Mouse (Mus musculus) limb, embryonic 15.5 days (tissue): Measurements from ENCODE around the gene Rpusd4. TPM values are rescaled to one million over a fixed set of nuclear protein-coding genes. Genes with fewer than 3 reads are reported as not detected.
A peak's percentile ranks its signal among the peaks of the same experiment; 100 is the strongest.

Experiments
- ATAC-seq: fragments of 200-750 bp; cut with Nextera tagmentation; 2 replicates; pipeline ENCODE4 v1.8.0; 2017; ENCODE audit warnings: low read depth, moderate TSS enrichment; ENCODE audit not compliant: insufficient number of reproducible peaks, low FRiP score, low TSS enrichment
- H3K27ac ChIP-seq: fragments of 300-500 bp; sonication (generic); 2 replicates; pipeline ENCODE4 v1.5.1; 2015; ENCODE audit warnings: moderate library complexity, mild to moderate bottlenecking, inconsistent platforms
- H3K27me3 ChIP-seq: fragments of 300-500 bp; sonication (generic); 2 replicates; pipeline ENCODE4 v1.6.1; 2015; ENCODE audit warnings: inconsistent platforms
- H3K36me3 ChIP-seq: fragments of 300-500 bp; sonication (generic); 2 replicates; pipeline ENCODE4 v1.6.1; 2015; ENCODE audit warnings: inconsistent platforms
- H3K4me1 ChIP-seq: fragments of 300-500 bp; sonication (generic); 2 replicates; pipeline ENCODE4 v1.6.1; 2015; ENCODE audit warnings: inconsistent platforms
- H3K4me2 ChIP-seq: fragments of 300-500 bp; sonication (generic); 2 replicates; pipeline ENCODE4 v1.6.1; 2015; ENCODE audit warnings: mild to moderate bottlenecking, inconsistent platforms
- H3K4me3 ChIP-seq: fragments of 300-500 bp; sonication (generic); 2 replicates; pipeline ENCODE4 v1.5.1; 2015; ENCODE audit warnings: mild to moderate bottlenecking, inconsistent platforms
- H3K9ac ChIP-seq: fragments of 300-500 bp; sonication (generic); 2 replicates; pipeline ENCODE4 v1.6.1; 2015; ENCODE audit warnings: inconsistent platforms
- H3K9me3 ChIP-seq: fragments of 300-500 bp; sonication (generic); 2 replicates; pipeline ENCODE4 v1.6.1; 2016; ENCODE audit warnings: inconsistent platforms
- WGBS: fragments of 180-500 bp; shearing (Covaris S2); methylation state at CpG from one replicate; pipeline ENCODE4 v1.1.7; 2015; 5-methylcytosine and 5-hydroxymethylcytosine counted together
- polyA plus RNA-seq: library from polyadenylated mRNA; unstranded; fragments of >200 nt; fragmentation: Nextera tagmentation; extraction: Ambion mirVana; gene quantifications from 2 replicates; pipeline ENCODE4 v1.2.1, GENCODE M21; 2015

Gene Rpusd4
- polyA plus RNA-seq, 1 experiment from 2014 or later, result 26.0 TPM

DNA sequence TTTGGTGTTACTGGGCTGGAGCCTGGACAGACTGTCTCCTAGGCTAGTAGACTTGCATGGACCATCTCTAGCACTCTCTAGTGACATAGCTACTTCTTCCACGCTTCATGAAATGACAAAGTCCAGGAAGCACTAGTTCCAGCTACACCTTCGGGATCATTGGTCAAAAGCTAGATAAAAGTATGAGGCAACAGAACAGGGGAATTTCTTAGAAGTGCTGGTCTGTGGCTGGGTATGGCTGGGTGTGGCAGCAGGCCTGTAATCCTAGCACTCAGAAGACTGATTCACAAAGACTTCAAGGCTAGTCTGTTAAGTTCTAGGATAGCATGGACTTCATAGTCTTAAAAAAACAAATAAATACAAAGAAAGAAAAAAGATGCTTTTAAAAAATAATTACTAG, 4.2 kb upstream of the Rpusd4 start:
- WGBS, result 92% methylated on average over 2 of the region's 2 CpGs
- no peak overlapping the region for H3K9ac ChIP-seq
- H3K27me3 ChIP-seq, result no peaks in the 10 kb centered on the region
- H3K9me3 ChIP-seq, result no peaks in the 10 kb centered on the region
- no peak overlapping the region for H3K4me2 ChIP-seq
- no peak for ATAC-seq
- H3K36me3 ChIP-seq, result no peaks in the 10 kb centered on the region
- no peak overlapping the region for H3K4me3 ChIP-seq
- H3K4me1 ChIP-seq, result peaks cover 13% of the 10 kb centered on the region
- no peak overlapping the region for H3K27ac ChIP-seq

DNA sequence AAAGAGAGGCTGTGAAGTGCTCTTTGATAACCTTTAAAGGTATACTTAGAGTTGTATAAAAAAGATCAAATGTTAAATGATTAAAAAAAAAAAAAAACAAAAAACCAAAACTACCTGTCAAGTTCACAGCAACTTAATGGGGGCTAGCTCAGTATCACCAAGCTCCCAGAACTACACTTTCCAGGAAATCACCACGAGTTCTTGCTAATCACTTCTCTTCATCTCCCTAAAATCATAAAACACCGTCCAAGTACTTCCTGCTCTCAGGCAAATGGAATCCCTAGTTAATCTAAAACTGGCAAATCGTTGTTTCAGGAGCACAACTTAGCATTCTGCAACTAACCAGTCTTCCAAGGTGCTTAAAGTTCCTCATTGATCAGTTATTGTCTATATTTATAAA, 3.2 kb upstream of the Rpusd4 start:
- ATAC-seq, result no peak
- no peaks in the 10 kb centered on the region for H3K27me3 ChIP-seq
- no peak overlapping the region for H3K4me3 ChIP-seq
- H3K9me3 ChIP-seq, result no peaks in the 10 kb centered on the region
- 63% methylated on average over 3 of the region's 3 CpGs for WGBS
- no peak overlapping the region for H3K27ac ChIP-seq
- H3K9ac ChIP-seq, result no peak overlapping the region
- no peak overlapping the region for H3K4me2 ChIP-seq
- no peaks in the 10 kb centered on the region for H3K36me3 ChIP-seq
- peaks cover 18% of the 10 kb centered on the region for H3K4me1 ChIP-seq

DNA sequence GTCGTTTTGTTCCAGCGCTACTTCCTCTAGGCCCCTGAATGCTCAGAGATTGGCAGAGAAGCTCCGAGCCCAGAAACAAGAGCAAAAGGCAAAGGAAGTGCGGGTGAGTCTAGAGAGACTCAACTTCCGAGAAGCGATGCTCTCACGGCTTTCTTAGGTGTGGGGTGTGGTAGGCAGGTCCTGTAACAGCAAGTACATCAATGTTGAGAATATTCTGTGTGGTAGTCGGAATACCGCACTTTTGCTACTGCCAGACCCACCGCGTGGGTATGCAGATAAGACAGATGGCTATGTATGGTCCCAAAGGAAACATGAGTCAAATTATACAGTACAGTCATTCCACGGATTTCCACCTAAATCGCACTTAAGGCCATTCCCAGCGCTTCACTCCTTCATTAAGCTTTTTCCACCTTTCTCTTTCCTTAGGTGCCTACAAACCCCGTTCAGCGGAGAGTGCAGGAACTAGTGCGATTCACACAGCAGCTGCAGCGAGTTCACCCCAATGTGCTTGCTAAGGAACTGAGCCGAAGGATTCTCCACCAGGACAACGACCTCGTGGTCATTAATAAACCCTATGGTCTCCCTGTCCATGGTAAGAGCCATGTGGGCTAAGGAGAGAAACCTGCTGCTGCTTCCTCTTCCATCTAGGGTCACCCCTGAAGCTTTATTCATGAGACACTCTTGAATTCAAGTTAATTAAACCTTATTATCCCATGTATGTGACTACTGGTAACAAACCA, 481 bp downstream of the Rpusd4 start:
- peaks cover 23% of the 10 kb centered on the region for H3K36me3 ChIP-seq
- ATAC-seq, result peak; percentile 45
- H3K27ac ChIP-seq, result peak overlapping the region; percentile 64; the same call in 1 of the 2 replicates
- no peaks in the 10 kb centered on the region for H3K9me3 ChIP-seq
- H3K4me3 ChIP-seq, result peak overlapping the region; percentile 67
- H3K4me1 ChIP-seq, result peaks cover 18% of the 10 kb centered on the region
- no peaks in the 10 kb centered on the region for H3K27me3 ChIP-seq
- H3K4me2 ChIP-seq, result peak overlapping the region; percentile 75
- peak overlapping the region; percentile 79 for H3K9ac ChIP-seq
- WGBS, result 1% methylated on average over 21 of the region's 21 CpGs

DNA sequence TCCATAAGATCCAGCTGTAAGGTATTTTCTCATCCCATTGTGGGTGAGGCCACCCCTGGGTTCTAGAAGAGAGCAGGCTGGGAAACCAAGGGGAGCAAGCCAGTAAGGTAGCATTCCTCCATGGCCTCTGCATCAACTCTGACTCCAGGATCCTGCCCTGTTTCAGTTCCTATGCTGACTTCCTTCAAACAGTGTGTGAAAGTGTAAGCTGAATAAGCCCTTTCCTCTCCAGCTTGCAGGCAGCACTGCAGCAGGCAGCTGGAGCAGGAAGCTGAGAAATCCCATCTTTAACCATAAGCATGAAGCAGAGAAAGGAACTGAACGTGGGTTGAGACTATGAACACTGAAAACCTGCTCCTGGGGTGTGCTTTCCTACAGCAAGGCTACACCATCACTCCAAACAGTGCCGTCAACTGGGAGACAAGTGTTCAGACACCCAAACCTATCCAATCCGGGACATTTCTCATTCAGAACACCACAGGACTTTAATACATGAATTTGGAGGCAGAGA, 10.2 kb downstream of the Rpusd4 start:
- no peak for ATAC-seq
- Histone ChIP-seq H3K27ac (no peak overlapping the region), H3K36me3 (peaks cover 48% of the 10 kb centered on the region), H3K9ac (no peak overlapping the region), H3K4me1 (peaks cover 4% of the 10 kb centered on the region), H3K4me3 (no peak overlapping the region), H3K9me3 (no peaks in the 10 kb centered on the region), H3K27me3 (no peaks in the 10 kb centered on the region), H3K4me2 (no peak overlapping the region)
- WGBS, result 78% methylated on average over 3 of the region's 3 CpGs

DNA sequence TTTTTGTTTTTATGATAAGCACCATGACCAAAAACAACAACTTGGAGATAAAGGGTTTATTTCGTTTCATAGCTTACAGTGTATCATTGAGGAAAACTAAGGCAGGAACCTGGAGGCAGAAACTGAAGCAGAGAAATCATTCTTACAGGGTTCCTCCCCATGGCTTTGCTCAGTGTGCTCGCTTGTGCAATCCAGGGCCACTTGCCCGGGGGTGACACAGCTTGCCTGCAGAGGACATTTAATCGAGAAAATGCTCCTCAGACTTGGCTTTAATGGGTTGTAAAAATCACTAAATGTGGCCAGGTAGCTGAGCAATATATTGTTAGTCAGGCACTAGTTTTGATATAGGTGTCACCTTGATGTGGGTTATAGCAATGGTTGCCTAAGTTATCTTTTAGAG, 10.8 kb downstream of the Rpusd4 start:
- Histone ChIP-seq H3K27me3 (no peaks in the 10 kb centered on the region), H3K36me3 (peaks cover 42% of the 10 kb centered on the region), H3K9ac (no peak overlapping the region), H3K27ac (no peak overlapping the region), H3K4me2 (no peak overlapping the region), H3K9me3 (no peaks in the 10 kb centered on the region), H3K4me1 (peaks cover 9% of the 10 kb centered on the region), H3K4me3 (no peak overlapping the region)
- 79% methylated on average over 4 of the region's 4 CpGs for WGBS
- ATAC-seq, result no peak

DNA sequence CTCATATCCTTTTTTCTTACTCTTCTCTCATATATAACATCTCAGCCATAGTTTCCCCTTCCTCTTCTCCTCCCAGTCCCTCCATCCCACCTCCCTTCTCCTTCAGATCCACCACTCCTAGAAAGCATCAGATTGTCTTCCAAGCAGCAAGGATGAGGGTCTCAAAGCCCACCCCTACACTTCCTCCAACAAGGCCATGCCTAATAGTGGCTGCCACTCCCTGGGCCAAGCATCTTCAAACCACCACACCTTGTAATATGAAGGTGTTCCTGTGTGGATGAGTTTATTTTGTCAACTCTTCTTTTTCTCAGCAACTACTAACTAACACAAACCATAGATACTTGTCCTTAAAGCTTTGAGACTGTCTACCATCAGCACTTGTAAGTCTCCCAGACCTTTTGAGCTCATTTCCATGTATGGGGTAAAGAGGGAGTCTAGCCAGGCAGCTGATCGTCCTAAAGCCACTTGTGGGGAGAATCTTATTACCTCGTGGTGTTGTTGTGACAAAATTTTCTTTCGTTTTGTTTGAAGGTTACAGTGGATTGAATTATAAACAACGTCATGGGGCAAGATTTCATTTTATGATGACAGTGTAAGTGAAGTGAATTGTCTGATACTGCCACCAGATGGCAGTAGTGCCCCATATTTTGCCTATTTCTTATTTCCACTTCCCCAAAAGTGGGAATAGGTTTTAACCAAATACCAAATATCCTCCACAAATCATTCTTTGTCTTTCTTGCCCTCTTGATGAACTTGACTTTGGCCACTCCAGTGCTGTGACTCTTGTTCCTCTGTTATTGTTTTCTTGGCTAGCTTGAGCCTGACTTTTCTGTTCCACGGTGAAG, 14.6 kb downstream of the Rpusd4 start:
- Histone ChIP-seq H3K27me3 (no peaks in the 10 kb centered on the region), H3K4me3 (no peak overlapping the region), H3K9ac (no peak overlapping the region), H3K4me1 (peaks cover 28% of the 10 kb centered on the region), H3K9me3 (no peaks in the 10 kb centered on the region), H3K4me2 (no peak overlapping the region), H3K36me3 (peaks cover 12% of the 10 kb centered on the region), H3K27ac (peak overlapping the region; percentile 34; the same call in 1 of the 2 replicates)
- no peak; the same call in 1 of the 2 replicates for ATAC-seq
- WGBS, result 12% methylated on average over 5 of the region's 5 CpGs

DNA sequence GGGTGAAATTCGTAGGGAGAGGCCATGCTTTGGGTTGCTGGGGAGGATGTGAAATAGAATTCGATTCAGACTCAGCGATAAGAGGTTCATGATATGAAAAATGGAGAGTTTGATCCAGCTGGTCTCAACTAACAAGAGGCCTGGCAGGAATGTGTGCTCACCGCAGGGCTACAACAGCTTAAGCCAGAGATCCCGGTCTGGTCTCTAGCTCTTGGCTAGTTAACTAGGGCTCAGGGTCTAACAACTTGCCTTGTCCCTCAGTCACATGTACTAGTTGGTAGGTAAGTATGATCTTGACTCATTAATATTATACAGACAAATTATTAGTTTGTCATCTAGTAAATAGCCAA, 15.2 kb downstream of the Rpusd4 start:
- no peak overlapping the region for H3K4me3 ChIP-seq
- H3K9me3 ChIP-seq, result no peaks in the 10 kb centered on the region
- H3K36me3 ChIP-seq, result peaks cover 6% of the 10 kb centered on the region; the same call in 1 of the 2 replicates
- H3K27me3 ChIP-seq, result no peaks in the 10 kb centered on the region
- H3K4me1 ChIP-seq, result peaks cover 33% of the 10 kb centered on the region
- 46% methylated on average over 5 of the region's 5 CpGs for WGBS
- no peak for ATAC-seq
- H3K9ac ChIP-seq, result no peak overlapping the region
- no peak overlapping the region for H3K4me2 ChIP-seq
- H3K27ac ChIP-seq, result peak overlapping the region; percentile 34; the same call in 1 of the 2 replicates

DNA sequence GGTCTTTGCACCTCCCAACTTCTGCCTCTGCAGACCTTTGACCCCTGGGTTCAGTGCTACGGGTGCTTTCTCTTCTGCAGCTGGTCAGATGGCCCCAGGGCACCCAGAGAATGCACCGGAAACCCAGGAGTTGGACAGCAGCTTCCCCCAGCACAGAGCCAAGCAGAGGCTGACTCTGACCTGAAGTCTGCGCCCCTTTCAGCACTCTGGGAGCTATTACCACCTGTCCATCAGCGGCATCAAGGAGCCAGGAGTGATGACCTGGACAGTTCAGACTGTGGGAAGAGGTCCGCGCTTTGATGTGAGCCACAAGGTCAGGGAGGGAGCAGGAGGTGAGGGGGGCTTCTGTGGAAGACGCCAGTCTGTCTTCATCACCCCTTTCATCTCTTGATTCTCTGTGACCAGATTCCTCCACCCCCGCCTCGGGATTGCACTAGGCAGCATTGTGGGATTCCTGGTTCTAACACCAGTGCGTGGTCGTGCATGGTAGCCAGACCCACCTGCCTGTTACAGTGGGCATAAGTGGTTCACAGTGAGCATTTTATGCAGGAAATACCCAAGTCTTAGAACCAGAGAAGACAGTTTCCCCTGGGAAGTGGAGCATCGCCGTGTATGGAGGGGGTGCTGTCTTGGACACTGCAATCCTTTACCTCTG, 15.9 kb downstream of the Rpusd4 start:
- Histone ChIP-seq H3K27me3 (no peaks in the 10 kb centered on the region), H3K4me2 (no peak overlapping the region), H3K9ac (no peak overlapping the region), H3K36me3 (0 out of 2 replicates have a peak, but pooled peaks cover 2% of the 10 kb centered on the region), H3K27ac (peak overlapping the region; percentile 70), H3K4me3 (no peak overlapping the region), H3K4me1 (peaks cover 35% of the 10 kb centered on the region), H3K9me3 (no peaks in the 10 kb centered on the region)
- WGBS, result 56% methylated on average over 13 of the region's 13 CpGs
- no peak for ATAC-seq

DNA sequence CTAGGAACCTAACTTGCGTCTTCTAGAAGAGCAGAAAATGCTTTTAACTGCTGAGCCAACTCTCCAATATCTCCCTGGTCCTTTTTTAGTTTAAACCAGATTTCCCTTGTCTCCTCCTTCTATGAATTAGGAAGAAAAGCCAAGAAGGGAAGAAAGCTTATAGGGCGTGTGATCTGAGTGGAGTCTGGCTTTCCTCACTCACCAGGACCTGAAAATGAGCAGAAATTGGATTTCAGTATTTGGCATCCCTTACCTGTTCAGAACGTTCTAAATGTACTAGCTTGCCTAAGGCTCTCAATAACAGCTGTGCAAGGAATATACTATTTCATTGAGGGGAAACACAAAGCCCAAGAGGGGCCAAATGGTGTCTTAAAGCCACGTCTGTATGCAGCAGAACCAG, 16.7 kb downstream of the Rpusd4 start:
- peaks cover 43% of the 10 kb centered on the region for H3K4me1 ChIP-seq
- no peaks in the 10 kb centered on the region for H3K36me3 ChIP-seq
- 41% methylated on average over 4 of the region's 4 CpGs for WGBS
- H3K4me3 ChIP-seq, result no peak overlapping the region
- no peak overlapping the region for H3K9ac ChIP-seq
- no peak overlapping the region for H3K4me2 ChIP-seq
- H3K27ac ChIP-seq, result peak overlapping the region; percentile 70
- H3K27me3 ChIP-seq, result no peaks in the 10 kb centered on the region
- no peaks in the 10 kb centered on the region for H3K9me3 ChIP-seq
- ATAC-seq, result peak; percentile 48; the same call in 1 of the 2 replicates

DNA sequence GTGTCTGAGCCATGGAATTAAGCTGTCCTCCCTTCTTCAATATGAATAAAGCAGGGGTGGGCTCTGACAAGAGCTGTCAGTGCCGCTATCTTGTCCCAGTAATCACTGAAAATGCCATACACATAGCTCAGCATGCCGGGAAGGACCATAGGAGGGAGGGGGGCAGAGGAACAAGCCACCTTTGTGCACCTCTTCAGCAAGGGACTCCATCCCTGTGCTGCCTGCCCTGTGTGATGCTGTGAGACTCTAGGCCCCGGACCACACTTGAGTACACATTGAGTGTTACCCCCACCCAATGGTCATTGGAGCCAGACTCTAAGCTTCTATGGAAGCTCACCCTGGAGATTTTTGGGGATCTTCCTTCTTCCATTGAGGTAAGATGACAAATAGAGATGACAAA, 18.7 kb downstream of the Rpusd4 start:
- no peaks in the 10 kb centered on the region for H3K36me3 ChIP-seq
- WGBS, result 78% methylated on average over 3 of the region's 3 CpGs
- no peaks in the 10 kb centered on the region for H3K27me3 ChIP-seq
- no peak overlapping the region for H3K4me3 ChIP-seq
- no peak for ATAC-seq
- no peak overlapping the region for H3K9ac ChIP-seq
- no peak overlapping the region for H3K27ac ChIP-seq
- no peaks in the 10 kb centered on the region for H3K9me3 ChIP-seq
- no peak overlapping the region for H3K4me2 ChIP-seq
- peaks cover 54% of the 10 kb centered on the region for H3K4me1 ChIP-seq

DNA sequence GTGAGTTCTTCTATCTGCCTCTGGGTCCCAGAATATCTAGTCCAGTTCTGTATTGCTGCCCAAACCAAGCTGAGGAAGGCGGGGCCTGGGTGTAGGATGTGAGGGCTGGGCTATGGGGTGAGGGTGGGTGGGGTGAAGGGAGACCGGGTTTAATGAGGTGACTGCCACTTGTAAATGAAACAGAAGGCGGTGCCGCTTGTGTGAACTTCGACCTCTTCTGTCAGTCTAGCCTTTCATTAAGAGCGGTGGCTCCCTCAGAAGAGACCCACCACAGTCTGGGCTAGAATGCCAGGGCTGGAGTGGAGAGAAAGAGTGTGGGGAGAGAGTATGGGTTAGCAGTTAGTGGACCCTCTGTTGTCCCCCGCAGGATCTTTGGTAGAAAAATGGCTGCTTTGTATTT, 22.3 kb downstream of the Rpusd4 start:
- no peaks in the 10 kb centered on the region for H3K36me3 ChIP-seq
- H3K4me2 ChIP-seq, result no peak overlapping the region
- H3K4me1 ChIP-seq, result peaks cover 30% of the 10 kb centered on the region
- ATAC-seq, result no peak
- H3K27me3 ChIP-seq, result no peaks in the 10 kb centered on the region
- H3K27ac ChIP-seq, result no peak overlapping the region
- H3K9me3 ChIP-seq, result no peaks in the 10 kb centered on the region
- H3K9ac ChIP-seq, result no peak overlapping the region
- no peak overlapping the region for H3K4me3 ChIP-seq
- WGBS, result 32% methylated on average over 7 of the region's 7 CpGs

DNA sequence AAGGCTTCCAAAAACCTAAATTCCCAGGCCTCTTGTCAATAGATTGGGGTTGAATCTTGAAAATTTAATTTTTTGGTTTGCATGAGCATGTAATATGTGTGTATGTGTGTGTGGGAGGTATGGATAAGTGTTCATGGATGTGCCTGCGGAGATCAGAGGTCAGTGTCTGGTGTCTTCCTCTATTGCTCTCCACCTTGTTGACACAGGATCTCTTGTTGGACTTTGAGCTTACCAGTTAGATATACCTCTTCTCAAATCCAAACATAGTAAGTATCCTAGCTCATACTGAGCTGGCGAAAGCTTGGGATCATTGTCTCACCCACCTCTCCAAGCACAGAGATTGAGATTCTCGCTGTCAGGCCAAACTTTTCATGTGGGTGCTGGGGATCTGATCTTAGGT, 22.8 kb downstream of the Rpusd4 start:
- 96% methylated on average over 3 of the region's 3 CpGs for WGBS
- no peak overlapping the region for H3K4me2 ChIP-seq
- no peak for ATAC-seq

More for the DNA sequence above, 22.8 kb downstream of the Rpusd4 start:
- H3K4me1 ChIP-seq, result peaks cover 30% of the 10 kb centered on the region
- H3K9ac ChIP-seq, result no peak overlapping the region
- no peaks in the 10 kb centered on the region for H3K36me3 ChIP-seq
- no peak overlapping the region for H3K27ac ChIP-seq
- H3K9me3 ChIP-seq, result no peaks in the 10 kb centered on the region
- no peak overlapping the region for H3K4me3 ChIP-seq
- H3K27me3 ChIP-seq, result no peaks in the 10 kb centered on the region
